ENCODE assay signal across 7 mouse cellular contexts in genomic region chr14:49525176-49525930, GRCm38 (mm10). TPM values are rescaled to one million over a fixed set of nuclear protein-coding genes. Genes with fewer than 3 reads are reported as not detected.
DNase-seq lines count a peak whose midpoint lies in the region; ATAC-seq lines count a peak whose summit lies in the region.

No protein-coding gene starts in this region.

- intact Hi-C loops in left cerebral cortex, postnatal 4 days (cut with DNase I), result loop anchor here (10.0 kb wide), 1 partner anchor 199 kb away; no protein-coding TSS in a partner anchor

- ATAC-seq in granulocyte monocyte progenitor cell, adult 5-6 weeks (replicated peaks; ENCODE audit: poor library complexity, severe bottlenecking), result peak; percentile 66
- ATAC-seq in intestine, embryonic 15.5 days, result peak; percentile 96
- ATAC-seq in midbrain, embryonic 12.5 days (ENCODE audit: low FRiP score, low read depth), result peak; percentile 82
- ATAC-seq in stomach, embryonic 16.5 days (ENCODE audit: insufficient read depth, low FRiP score), result peak; percentile 77

- no peaks in the 10 kb centered on the region for H3K36me3 ChIP-seq in intestine, embryonic 15.5 days
- H3K36me3 ChIP-seq in midbrain, embryonic 12.5 days, result no peaks in the 10 kb centered on the region
- H3K36me3 ChIP-seq in stomach, embryonic 16.5 days (ENCODE audit: control insufficient read depth, insufficient read depth, low read length), result no peaks in the 10 kb centered on the region

- under 1% methylated on average over 57 of the region's 63 CpGs for WGBS in intestine, embryonic 15.5 days
- WGBS in midbrain, embryonic 12.5 days, result 1% methylated on average over 59 of the region's 63 CpGs
- under 1% methylated on average over 56 of the region's 63 CpGs for WGBS in stomach, embryonic 16.5 days

- H3K4me2 ChIP-seq in intestine, embryonic 15.5 days (replicated peaks), result peak overlapping the region; percentile 73
- H3K4me2 ChIP-seq in midbrain, embryonic 12.5 days (replicated peaks), result peak overlapping the region; percentile 78
- peak overlapping the region; percentile 46 for H3K4me2 ChIP-seq in stomach, embryonic 16.5 days (ENCODE audit: low read depth, low read length)

- H3K27ac ChIP-seq in intestine, embryonic 15.5 days, result no peak overlapping the region
- 0 out of 2 replicates have a peak overlapping the region, but pooled peaks have one; percentile 20 for H3K27ac ChIP-seq in midbrain, embryonic 12.5 days (replicated peaks)
- H3K27ac ChIP-seq in stomach, embryonic 16.5 days (ENCODE audit: low read length), result no peak overlapping the region

- H3K9ac ChIP-seq in intestine, embryonic 15.5 days, result no peak overlapping the region
- peak overlapping the region; percentile 64 for H3K9ac ChIP-seq in midbrain, embryonic 12.5 days (replicated peaks)
- H3K9ac ChIP-seq in stomach, embryonic 16.5 days (ENCODE audit: low read length), result no peak overlapping the region

- peak; percentile 67 for DNase-seq in adrenal gland, adult 8-10 months
- DNase-seq in cerebellum, postnatal 4 days (ENCODE audit: low spot score in 2 of 2), result peak; percentile 39 to 56
- peak; percentile 52 for DNase-seq in left cerebral cortex, postnatal 4 days

- H3K9me3 ChIP-seq in intestine, embryonic 15.5 days, result no peaks in the 10 kb centered on the region
- H3K9me3 ChIP-seq in midbrain, embryonic 12.5 days, result no peaks in the 10 kb centered on the region
- no peaks in the 10 kb centered on the region for H3K9me3 ChIP-seq in stomach, embryonic 16.5 days (replicated peaks; ENCODE audit: control insufficient read depth, low read length)

- peaks cover 6% of the 10 kb centered on the region for H3K4me1 ChIP-seq in intestine, embryonic 15.5 days (replicated peaks)
- H3K4me1 ChIP-seq in midbrain, embryonic 12.5 days, result peaks cover 10% of the 10 kb centered on the region
- H3K4me1 ChIP-seq in stomach, embryonic 16.5 days (ENCODE audit: control insufficient read depth, insufficient read depth, low read length), result peaks cover 7% of the 10 kb centered on the region; the same call in 1 of the 2 replicates

- H3K27me3 ChIP-seq in intestine, embryonic 15.5 days (replicated peaks), result peaks cover 8% of the 10 kb centered on the region
- H3K27me3 ChIP-seq in midbrain, embryonic 12.5 days, result peaks cover 17% of the 10 kb centered on the region
- H3K27me3 ChIP-seq in stomach, embryonic 16.5 days (ENCODE audit: control insufficient read depth, insufficient read depth, low read length), result peaks cover 7% of the 10 kb centered on the region

- peak overlapping the region; percentile 33 for H3K4me3 ChIP-seq in intestine, embryonic 15.5 days (replicated peaks)
- H3K4me3 ChIP-seq in midbrain, embryonic 12.5 days, result peak overlapping the region; percentile 56
- peak overlapping the region; percentile 31 for H3K4me3 ChIP-seq in stomach, embryonic 16.5 days (replicated peaks; ENCODE audit: low read length)

RNA-seq across cellular contexts. Expression of gene Slc35f4, which starts 0.5 kb away (rescaled TPM):
- not detected for total RNA-seq in adrenal gland, adult 8-10 months (2022)
- total RNA-seq in granulocyte monocyte progenitor cell, adult 5-6 weeks (2014; fragmentation: Nextera tagmentation), result not detected in 2 replicates
- not detected in 2 replicates for total RNA-seq in granulocyte monocyte progenitor cell, adult 5-6 weeks (2017)
- polyA plus RNA-seq in intestine, embryonic 15.5 days (2015; fragmentation: Nextera tagmentation; extraction: Ambion mirVana), result 0.13 and 0.25 TPM in 2 replicates
- 10 to 100 TPM; 19.2 to 20.0 TPM for total RNA-seq in left cerebral cortex, postnatal 4 days (2021)
- polyA plus RNA-seq in midbrain, embryonic 12.5 days (2016; fragmentation: Nextera tagmentation; extraction: Ambion mirVana), result 0.89 and 1.4 TPM in 2 replicates
- polyA plus RNA-seq in stomach, embryonic 16.5 days (2015; fragmentation: Nextera tagmentation; extraction: Ambion mirVana), result 0.18 and 0.32 TPM in 2 replicates

Comparison
In these comparisons a context has a peak if more than half of its experiments do, and no peak if none do; other contexts are left out.
1. RNA of gene Slc35f4, which starts 0.5 kb away (total RNA-seq): 19.2 to 20.0 TPM in left cerebral cortex, postnatal 4 days; not detected in adrenal gland, adult 8-10 months and not detected in granulocyte monocyte progenitor cell, adult 5-6 weeks; every median in the first group is over 10 times any median in the second.
2. Peak in every context shown above with its lines, with median percentiles within 50 percentile points of each other: DNase-seq, ATAC-seq, H3K4me2 ChIP-seq and H3K4me3 ChIP-seq.